Mouse (Mus musculus): ENCODE measurements around the gene Ubald1. TPM values are rescaled to one million over a fixed set of nuclear protein-coding genes. Genes with fewer than 3 reads are reported as not detected.

Ubald1 gene
- polyA plus RNA-seq, 1 experiment from 2014 or later: 32.0 TPM

DNA sequence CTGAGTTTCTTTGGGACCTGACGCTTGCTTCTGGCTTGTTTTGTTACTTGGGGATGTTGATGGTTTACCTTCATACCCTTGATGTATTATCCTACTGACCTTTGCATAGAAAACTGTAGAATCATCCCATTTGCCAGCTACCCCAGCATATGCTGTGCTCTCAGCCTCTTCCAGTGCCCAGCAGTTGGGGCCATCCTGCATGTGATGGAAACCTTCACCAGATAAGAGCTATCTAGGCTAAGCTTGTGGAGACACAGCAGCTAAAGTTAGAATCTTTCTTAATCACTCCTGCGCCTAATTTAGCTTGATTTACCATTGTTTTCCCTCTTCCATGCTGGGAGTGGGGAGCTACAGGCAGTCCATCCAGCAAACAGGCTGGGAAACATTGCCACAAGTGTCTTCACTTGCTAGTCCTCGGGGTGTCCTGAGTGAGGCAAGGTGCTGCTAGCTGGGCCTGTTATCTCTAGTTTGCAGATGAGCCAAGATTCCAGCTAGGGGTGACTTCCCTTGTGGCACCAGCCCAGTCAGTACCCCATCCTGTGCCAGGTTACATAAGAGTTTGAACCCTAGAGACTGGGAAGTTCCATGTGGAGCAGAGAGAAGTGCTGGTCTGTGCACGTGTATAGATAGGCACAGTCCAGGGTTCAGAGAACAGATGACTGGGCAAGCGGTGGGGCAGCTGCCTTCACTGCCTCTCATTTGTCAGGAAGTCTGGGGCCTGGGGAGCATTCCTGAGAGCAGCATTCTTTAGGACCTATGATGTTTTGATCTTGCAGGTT lies 16.3 kb upstream of the Ubald1 start:
- Histone ChIP-seq H3K4me1 (ENCODE audit: control insufficient read depth, insufficient read depth, low read length) (no peaks in the 10 kb centered on the region), H3K27ac (replicated peaks; ENCODE audit: low read depth, low read length) (no peak overlapping the region)
- 76% methylated on average over 5 of the region's 5 CpGs for WGBS

DNA sequence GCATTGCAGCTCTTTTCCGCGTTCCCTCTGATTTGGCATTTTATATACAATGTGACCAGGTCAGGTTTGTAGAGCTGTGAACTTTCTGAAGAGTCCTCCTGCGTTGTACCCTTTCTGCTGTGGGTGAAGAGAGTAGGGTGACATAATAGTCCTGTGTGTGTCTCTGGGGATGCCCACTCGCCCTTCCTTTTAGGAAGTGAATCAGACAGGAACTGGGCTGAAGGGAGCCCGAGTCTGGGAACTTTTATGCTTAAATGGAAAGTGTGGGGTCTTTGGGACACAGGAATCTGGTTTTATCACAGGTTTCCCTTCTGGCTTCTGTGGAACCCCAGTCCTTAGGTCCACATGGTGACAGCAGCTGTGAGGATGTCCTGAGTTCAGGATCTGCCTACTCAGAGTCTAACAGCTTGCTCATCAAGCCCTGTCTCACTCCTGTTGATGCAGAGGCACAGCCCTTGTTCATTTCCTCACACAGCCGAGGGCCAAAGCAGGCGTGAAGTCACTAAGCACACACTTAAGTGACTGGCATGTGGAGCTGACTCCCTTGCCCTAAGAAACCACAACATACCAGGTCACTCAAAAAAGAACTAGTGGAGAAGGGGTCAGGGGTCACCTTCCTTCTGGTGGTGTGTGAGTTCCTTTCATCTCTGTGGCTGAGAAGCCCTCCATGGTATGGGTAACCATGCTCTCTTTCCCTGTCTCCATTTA lies 14.2 kb upstream of the Ubald1 start:
- no peaks in the 10 kb centered on the region for H3K36me3 ChIP-seq (ENCODE audit: control insufficient read depth, insufficient read depth, low read length)

More for the DNA sequence above, 16.3 kb upstream of the Ubald1 start:
- Histone ChIP-seq H3K4me3 (ENCODE audit: low read depth, low read length) (no peak overlapping the region), H3K36me3 (ENCODE audit: control insufficient read depth, insufficient read depth, low read length) (no peaks in the 10 kb centered on the region), H3K9me3 (ENCODE audit: control insufficient read depth, low read length) (no peaks in the 10 kb centered on the region), H3K4me2 (ENCODE audit: low read depth, severe bottlenecking) (no peak overlapping the region), H3K27me3 (ENCODE audit: control insufficient read depth, insufficient read depth, low read length) (no peaks in the 10 kb centered on the region), H3K9ac (ENCODE audit: low read length) (no peak overlapping the region)
- no peak for ATAC-seq (ENCODE audit: insufficient number of reproducible peaks, low FRiP score, low TSS enrichment, low read depth)
- no peak for DNase-seq (ENCODE audit: low spot score)

DNA sequence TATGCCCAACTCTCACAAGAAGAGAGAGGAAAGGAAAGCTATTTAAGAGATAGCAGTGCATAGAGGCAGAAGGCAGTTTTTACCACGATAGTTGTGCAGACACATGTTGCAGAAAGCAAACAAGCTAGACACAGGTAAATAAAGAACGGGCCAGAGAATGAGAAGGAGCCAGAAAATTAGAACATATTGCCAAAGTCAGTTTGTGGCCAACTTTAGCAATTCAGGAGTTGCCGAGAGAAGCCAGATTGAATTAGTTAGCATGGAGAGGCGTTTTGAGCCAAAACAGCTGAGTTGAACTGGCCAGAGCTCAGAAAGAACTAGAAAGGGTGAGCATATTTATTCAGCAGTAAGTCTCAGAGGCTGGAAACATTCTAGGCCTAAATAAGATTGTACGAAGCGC lies 12.1 kb upstream of the Ubald1 start:
- Histone ChIP-seq H3K27ac (replicated peaks; ENCODE audit: low read depth, low read length) (no peak overlapping the region), H3K4me1 (ENCODE audit: control insufficient read depth, insufficient read depth, low read length) (peaks cover 3% of the 10 kb centered on the region), H3K9ac (ENCODE audit: low read length) (no peak overlapping the region), H3K36me3 (ENCODE audit: control insufficient read depth, insufficient read depth, low read length) (no peaks in the 10 kb centered on the region), H3K9me3 (ENCODE audit: control insufficient read depth, low read length) (no peaks in the 10 kb centered on the region), H3K4me2 (ENCODE audit: low read depth, severe bottlenecking) (no peak overlapping the region), H3K27me3 (ENCODE audit: control insufficient read depth, insufficient read depth, low read length) (no peaks in the 10 kb centered on the region), H3K4me3 (ENCODE audit: low read depth, low read length) (no peak overlapping the region)
- DNase-seq (ENCODE audit: low spot score): no peak
- no peak for ATAC-seq (ENCODE audit: insufficient number of reproducible peaks, low FRiP score, low TSS enrichment, low read depth)
- 87% methylated on average over 6 of the region's 6 CpGs for WGBS

More for the DNA sequence above, 14.2 kb upstream of the Ubald1 start:
- Histone ChIP-seq H3K4me2 (ENCODE audit: low read depth, severe bottlenecking) (no peak overlapping the region), H3K27ac (replicated peaks; ENCODE audit: low read depth, low read length) (no peak overlapping the region), H3K27me3 (ENCODE audit: control insufficient read depth, insufficient read depth, low read length) (no peaks in the 10 kb centered on the region), H3K4me1 (ENCODE audit: control insufficient read depth, insufficient read depth, low read length) (no peaks in the 10 kb centered on the region), H3K9ac (ENCODE audit: low read length) (no peak overlapping the region), H3K9me3 (ENCODE audit: control insufficient read depth, low read length) (no peaks in the 10 kb centered on the region), H3K4me3 (ENCODE audit: low read depth, low read length) (no peak overlapping the region)
- no peak for ATAC-seq (ENCODE audit: insufficient number of reproducible peaks, low FRiP score, low TSS enrichment, low read depth)
- 84% methylated on average over 7 of the region's 7 CpGs for WGBS
- no peak for DNase-seq (ENCODE audit: low spot score)

DNA sequence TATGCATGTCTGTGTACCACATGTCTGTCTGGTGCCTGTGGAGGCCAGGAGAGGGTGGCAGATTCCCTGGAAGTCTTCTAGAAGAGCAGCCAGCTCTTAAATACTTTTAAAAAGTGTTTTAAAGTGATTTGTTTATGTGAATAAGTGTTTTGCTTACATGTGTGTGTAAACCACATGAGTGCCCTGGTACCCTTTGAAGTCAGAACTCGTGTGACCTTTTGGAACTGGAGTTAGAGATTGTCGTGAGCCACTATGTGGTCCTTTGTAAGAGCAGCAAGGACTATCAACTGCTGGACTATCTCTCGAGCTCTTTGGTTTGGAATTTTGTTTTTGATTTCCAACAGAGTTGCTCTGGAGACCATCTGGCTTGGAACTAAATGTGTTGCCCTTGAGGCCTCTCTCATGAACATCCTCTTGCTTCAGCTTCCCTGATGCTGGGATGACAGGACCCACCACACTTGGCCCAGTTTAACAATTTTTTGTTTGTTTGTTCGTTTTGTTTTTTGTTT lies 10.1 kb upstream of the Ubald1 start:
- no peaks in the 10 kb centered on the region for H3K9me3 ChIP-seq (ENCODE audit: control insufficient read depth, low read length)
- H3K4me1 ChIP-seq (ENCODE audit: control insufficient read depth, insufficient read depth, low read length): peaks cover 8% of the 10 kb centered on the region
- no peak overlapping the region for H3K27ac ChIP-seq (replicated peaks; ENCODE audit: low read depth, low read length)
- WGBS: 54% methylated on average over 4 of the region's 4 CpGs
- no peaks in the 10 kb centered on the region for H3K27me3 ChIP-seq (ENCODE audit: control insufficient read depth, insufficient read depth, low read length)
- ATAC-seq (ENCODE audit: insufficient number of reproducible peaks, low FRiP score, low TSS enrichment, low read depth) (no peak), DNase-seq (ENCODE audit: low spot score) (no peak)
- H3K4me2 ChIP-seq (ENCODE audit: low read depth, severe bottlenecking): no peak overlapping the region
- H3K36me3 ChIP-seq (ENCODE audit: control insufficient read depth, insufficient read depth, low read length): no peaks in the 10 kb centered on the region
- no peak overlapping the region for H3K4me3 ChIP-seq (ENCODE audit: low read depth, low read length)
- no peak overlapping the region for H3K9ac ChIP-seq (ENCODE audit: low read length)

DNA sequence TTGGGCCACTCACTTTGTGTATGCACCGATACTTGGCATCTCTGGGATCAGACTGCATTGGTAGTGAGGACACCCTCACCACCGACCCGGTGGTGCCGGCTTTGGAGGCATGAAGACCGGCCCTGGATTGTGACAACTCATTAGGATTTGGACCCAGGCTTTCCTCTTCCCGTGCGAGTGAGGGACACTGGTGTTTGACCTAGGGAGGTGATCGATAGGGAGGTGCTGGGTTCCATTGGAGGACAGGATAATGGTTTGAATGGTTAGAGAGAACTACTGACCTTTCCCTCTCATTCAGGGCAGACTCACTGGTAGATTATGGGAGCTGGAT lies 6.5 kb upstream of the Ubald1 start:
- ATAC-seq (ENCODE audit: insufficient number of reproducible peaks, low FRiP score, low TSS enrichment, low read depth) (no peak), DNase-seq (ENCODE audit: low spot score) (no peak)
- Histone ChIP-seq H3K4me2 (ENCODE audit: low read depth, severe bottlenecking) (peak overlapping the region; percentile 77), H3K27ac (replicated peaks; ENCODE audit: low read depth, low read length) (no peak overlapping the region), H3K27me3 (ENCODE audit: control insufficient read depth, insufficient read depth, low read length) (no peaks in the 10 kb centered on the region), H3K4me3 (ENCODE audit: low read depth, low read length) (peak overlapping the region; percentile 85), H3K36me3 (ENCODE audit: control insufficient read depth, insufficient read depth, low read length) (no peaks in the 10 kb centered on the region), H3K4me1 (ENCODE audit: control insufficient read depth, insufficient read depth, low read length) (peaks cover 10% of the 10 kb centered on the region), H3K9me3 (ENCODE audit: control insufficient read depth, low read length) (no peaks in the 10 kb centered on the region), H3K9ac (ENCODE audit: low read length) (peak overlapping the region; percentile 84)
- 1% methylated on average over 8 of the region's 8 CpGs for WGBS

DNA sequence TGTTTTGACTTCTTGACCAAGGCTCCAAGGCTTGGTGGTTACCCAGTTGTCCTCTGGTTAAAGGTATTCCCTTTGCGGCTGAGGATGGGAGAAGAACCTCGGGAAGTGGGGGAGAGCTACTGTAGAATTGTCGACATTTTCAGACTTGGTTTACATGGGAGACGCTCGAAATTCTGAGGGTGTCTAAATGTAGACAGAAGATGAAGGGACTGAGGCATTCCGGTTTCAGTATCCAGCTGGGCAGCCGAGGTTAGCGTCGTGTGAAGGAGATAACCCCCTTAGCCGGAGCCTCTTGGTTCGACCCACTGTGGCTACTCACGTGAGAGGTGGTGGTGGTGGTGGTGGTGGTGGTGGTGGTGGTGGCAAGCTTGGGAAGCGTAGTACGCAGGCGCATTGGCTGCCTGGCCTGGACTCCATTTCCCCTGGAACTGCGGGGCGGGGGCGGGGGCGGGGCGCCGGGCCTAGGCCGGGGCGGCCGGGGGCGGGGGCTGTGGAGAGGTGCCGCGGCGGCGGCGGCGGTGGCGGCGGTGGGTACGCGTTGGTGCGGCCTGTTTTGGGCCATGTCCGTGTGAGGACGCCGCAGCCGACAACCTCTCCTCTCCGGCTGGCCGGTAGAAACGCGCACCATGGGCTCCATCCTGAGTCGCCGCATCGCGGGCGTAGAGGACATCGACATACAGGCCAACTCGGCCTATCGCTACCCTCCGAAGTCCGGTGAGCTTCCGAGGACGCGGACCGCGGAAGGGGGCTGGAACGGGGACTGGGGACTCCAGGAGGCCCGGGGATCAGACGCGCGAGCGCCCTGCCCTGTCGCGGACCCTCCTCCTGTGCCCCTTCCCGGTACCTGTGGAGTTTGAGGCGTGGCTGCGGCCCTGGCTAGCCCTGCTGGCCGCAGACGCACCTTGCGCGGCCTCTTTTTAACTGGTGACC lies 5.9 kb upstream of the Ubald1 start, which contains the start of gene Mgrn1:
TSS of gene Mgrn1 (plus strand) at position 490 of the 930 bp plus-strand sequence.
- WGBS: under 1% methylated on average over 57 of the region's 74 CpGs
- Histone ChIP-seq H3K4me2 (ENCODE audit: low read depth, severe bottlenecking) (peak within 1 kb of the TSS; percentile 77), H3K27me3 (ENCODE audit: control insufficient read depth, insufficient read depth, low read length) (no peaks in the 10 kb centered on the region), H3K36me3 (ENCODE audit: control insufficient read depth, insufficient read depth, low read length) (no peaks in the 10 kb centered on the region), H3K27ac (replicated peaks; ENCODE audit: low read depth, low read length) (peak within 1 kb of the TSS; percentile 63), H3K9me3 (ENCODE audit: control insufficient read depth, low read length) (no peaks in the 10 kb centered on the region), H3K4me3 (ENCODE audit: low read depth, low read length) (peak within 1 kb of the TSS; percentile 85), H3K9ac (ENCODE audit: low read length) (peak within 1 kb of the TSS; percentile 84), H3K4me1 (ENCODE audit: control insufficient read depth, insufficient read depth, low read length) (peaks cover 10% of the 10 kb centered on the region)
- ATAC-seq (ENCODE audit: insufficient number of reproducible peaks, low FRiP score, low TSS enrichment, low read depth): peak; percentile 90
- peak; percentile 86 for DNase-seq (ENCODE audit: low spot score)

DNA sequence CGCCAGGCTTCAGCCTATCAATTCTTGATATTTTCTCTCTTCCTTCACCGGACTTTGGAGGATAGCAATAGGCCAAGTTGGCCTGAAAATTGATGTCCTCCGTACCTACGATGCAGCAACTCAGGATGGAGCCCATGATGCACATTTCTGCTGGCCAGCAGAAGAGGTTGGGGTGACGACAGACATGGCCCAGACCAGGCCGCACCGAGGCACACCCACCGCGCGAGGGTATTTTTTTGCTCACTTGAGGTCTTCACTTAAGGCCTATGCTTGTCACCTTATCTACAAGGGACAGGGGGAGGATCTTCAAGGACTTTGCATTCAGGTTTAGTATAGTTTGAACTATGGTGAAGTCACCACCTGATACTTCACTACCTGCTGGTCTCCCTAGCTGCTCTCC lies 4.8 kb upstream of the Ubald1 start:
- Histone ChIP-seq H3K4me3 (ENCODE audit: low read depth, low read length) (no peak overlapping the region), H3K9ac (ENCODE audit: low read length) (no peak overlapping the region), H3K36me3 (ENCODE audit: control insufficient read depth, insufficient read depth, low read length) (no peaks in the 10 kb centered on the region), H3K9me3 (ENCODE audit: control insufficient read depth, low read length) (no peaks in the 10 kb centered on the region), H3K27ac (replicated peaks; ENCODE audit: low read depth, low read length) (no peak overlapping the region), H3K27me3 (ENCODE audit: control insufficient read depth, insufficient read depth, low read length) (no peaks in the 10 kb centered on the region), H3K4me2 (ENCODE audit: low read depth, severe bottlenecking) (peak overlapping the region; percentile 77; the same call in 1 of the 2 replicates), H3K4me1 (ENCODE audit: control insufficient read depth, insufficient read depth, low read length) (peaks cover 10% of the 10 kb centered on the region)
- 88% methylated on average over 10 of the region's 10 CpGs for WGBS
- DNase-seq (ENCODE audit: low spot score): no peak
- no peak for ATAC-seq (ENCODE audit: insufficient number of reproducible peaks, low FRiP score, low TSS enrichment, low read depth)
